Mouse (Mus musculus) bone marrow, adult 2 months (tissue): ENCODE data around the gene Fos.

Experiments
- CTCF ChIP-seq: fragments of 200-500 bp; IDR thresholded peaks from 2 replicates; pipeline ENCODE4 v1.5.1; 2011; ENCODE audit warnings: low read length, control low read depth; ENCODE audit not compliant: control insufficient read depth, insufficient read depth
- POLR2A ChIP-seq: fragments of 200-500 bp; IDR thresholded peaks from 2 replicates; pipeline ENCODE4 v1.6.1; 2011; ENCODE audit warnings: low read depth, mild to moderate bottlenecking, control low read depth, low read length, borderline replicate concordance; ENCODE audit not compliant: control insufficient read depth

- no peak for TF ChIP-seq CTCF
- TF ChIP-seq POLR2A = no peak; the same call in 1 of the 2 replicates
These were observed 1.6 kb upstream of the Fos start for GRCm38 (mm10) chr12:85471920-85472655.
